Mouse (Mus musculus) liver (tissue): ENCODE results near the gene Zfp687.
"Not testable (repeated sequence)": the region's sequence is repeated elsewhere in the genome, so short reads cannot be mapped to it uniquely, and the experiment has no call there.

ENCODE experiments used
- DNase-seq: peaks from one replicate; pipeline ENCODE4 v3.0.0-alpha.2; 2020; ENCODE audit warnings: mixed read lengths

The Zfp687 gene

DNA sequence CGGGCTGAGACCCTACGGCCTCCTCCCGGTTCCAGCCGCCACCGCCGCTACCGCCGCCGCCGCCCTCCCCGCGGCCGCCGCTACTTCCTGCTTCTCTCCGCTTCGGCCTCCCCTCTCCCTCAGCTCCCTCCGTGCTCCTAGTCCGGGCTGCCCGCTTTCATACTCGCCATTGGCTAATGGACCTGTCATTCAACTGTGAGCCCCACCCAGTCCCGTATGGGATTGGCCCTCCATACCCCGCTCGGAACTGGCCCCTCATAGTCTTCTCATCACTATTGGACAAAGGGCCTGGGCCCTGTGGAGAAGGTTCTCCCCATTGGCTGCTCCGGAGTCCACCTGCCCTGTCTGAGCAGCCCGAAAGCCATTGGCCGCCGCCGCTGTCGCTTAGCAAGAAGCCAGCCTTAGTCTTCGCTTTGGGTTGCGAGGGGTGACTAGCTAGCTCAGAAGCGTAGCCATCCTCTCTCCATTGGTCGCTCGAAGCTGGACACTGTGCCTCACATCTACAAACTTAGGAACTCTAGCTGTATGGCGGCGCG is at the start of gene Zfp687:
Zfp687 (minus strand) TSS at position 112 of the 536 bp plus-strand sequence.
- peak; percentile 98 for DNase-seq

DNA sequence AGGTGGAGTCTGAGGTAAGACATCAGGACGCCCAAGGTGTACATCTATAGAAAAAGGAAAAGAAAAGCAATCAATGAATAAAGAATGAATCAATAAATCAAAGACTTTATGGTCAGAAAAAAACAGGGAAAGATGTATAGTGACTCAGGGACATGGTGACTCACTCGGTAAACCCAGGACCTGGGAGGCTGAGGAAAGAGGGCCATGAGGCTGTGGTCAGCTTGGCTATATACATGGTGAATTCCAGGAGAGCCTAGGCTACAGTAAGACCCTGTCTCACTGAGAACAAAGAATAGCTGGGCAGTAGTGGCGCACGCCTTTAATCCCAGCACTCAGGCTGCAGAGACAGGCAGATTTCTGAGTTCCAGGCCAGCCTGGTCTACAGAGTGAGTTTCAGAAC is 48.5 kb upstream of the Zfp687 start:
- no peak for DNase-seq

DNA sequence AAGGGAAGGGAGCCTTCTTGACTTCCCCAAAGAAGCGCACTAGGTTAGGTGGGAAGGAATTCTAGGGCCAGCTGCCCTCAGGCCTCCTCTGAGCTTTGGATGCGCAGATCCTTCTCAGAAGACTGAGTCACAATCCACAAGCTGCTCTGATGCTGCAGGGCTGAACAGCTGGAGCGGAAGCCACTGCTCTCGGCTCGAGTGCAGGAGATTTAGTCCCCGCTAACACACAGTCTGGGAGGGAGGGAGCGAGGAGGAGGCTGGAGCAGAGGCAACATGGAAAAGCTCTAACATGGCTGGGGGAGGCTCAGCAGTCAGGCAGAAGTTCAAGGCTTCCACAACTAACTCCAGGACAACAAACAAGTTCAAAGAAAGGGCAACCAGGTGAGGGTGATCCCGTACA is 42.8 kb upstream of the Zfp687 start:
- no peak for DNase-seq

DNA sequence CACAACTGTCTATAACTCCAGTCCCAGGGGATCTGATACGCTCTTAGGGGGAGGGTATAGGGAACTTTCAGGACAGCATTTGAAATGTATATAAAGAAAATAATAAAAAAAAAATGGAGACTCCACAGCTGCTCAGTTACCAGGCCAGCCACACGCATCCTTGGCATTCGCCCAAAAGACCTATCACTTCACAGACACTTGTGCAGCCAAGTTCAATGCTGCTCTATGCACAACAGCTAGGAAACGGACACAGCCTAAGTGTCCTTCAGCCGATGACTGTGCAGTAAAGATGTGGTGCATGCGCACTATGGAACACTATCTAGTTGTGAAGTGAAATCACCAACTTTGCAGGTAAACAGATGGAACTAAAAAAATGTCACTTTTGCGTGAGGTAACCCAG is 41.0 kb upstream of the Zfp687 start:
- peak; percentile 24 for DNase-seq

DNA sequence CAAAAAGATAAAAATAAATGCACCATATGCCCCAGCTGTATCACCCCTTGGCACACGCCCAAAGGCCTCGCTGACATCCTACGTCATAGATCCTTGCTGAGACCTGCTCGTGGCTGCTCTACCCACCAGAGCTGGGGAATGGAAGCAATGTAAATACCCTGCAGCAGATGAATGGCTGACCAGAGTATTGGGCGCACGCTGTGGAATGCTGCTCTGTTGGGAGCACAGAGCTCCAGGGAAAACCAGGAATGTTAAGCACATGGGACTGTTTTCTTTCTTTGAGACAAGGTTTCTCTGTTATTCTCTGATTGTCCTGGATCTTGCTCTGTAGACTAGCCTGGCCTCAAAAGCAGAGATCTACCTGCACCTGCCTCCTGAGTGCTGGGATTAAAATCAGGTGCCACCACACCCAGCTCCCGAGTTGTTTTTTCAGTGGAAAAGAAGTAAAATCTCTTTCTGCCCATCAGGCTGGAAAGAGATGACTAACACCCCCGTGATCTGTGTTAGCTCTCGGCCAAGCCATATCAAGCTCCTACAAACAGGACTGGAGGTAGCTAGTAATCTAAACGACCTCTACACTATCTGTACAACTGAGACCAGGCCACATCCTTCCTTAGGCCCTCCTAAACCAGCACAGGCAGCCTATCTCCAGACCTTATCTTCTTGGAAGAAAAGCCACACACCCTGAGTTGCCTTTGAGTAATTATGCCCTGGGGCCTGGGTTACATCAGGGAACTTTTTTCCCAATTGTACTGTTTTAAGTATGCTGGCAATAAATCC is 39.4 kb upstream of the Zfp687 start:
- peak; percentile 69 for DNase-seq

DNA sequence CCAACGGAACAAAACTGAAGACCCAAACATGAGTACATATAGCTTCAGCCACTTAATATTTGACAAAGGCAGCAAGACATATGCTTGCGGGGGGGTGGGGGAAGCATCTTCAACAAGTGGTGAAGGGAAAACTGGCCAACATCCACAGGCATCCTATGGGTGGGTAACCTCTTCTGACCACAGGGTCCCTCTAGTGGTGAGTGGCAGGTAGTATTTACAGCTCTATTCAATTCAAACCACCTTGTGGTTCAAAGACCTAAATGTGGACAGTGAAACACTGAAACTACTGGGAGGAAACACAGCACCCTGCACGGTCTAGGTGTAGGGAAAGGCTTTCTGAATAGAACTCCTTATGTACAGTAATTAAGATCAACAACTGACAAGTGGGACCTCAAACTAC is 38.5 kb upstream of the Zfp687 start:
- peak; percentile 48 for DNase-seq

DNA sequence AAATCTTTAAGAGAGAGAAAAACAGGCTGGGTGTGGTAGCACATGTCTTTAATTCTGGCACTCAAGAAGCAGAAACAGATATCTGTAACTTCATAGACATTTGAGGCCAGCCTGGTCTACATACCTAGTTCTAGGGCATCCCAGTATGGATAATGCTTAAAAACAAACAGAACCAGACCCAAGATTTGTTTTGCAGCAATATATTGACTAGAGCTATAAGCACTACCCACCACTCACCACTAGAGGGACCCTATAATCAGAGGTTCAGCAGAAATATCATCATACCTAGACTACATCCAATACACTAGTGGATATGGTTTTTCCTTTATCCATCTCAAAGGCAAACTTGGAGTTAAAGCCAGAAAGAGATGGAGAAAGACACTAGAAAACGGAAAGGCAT is 37.7 kb upstream of the Zfp687 start:
- peak; percentile 46 for DNase-seq

DNA sequence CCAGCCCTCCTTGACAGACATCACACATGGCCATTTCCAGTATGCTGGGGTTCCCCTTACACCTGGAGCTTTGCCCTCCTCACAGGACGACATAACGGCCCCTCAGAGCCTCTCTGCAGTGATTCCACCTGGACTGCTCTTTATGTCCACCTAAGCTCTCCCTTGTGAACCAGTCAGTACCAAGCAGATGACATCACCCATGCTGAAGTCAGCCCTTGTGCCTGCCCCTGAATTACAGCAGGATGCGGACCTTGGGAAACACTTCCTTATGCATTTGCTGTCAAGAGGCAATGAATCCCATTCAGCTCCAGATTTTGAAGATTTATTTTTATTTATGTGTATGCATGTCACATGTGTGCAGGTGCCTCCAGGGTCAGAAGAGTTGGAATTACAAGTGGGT is 32.7 kb upstream of the Zfp687 start:
- no peak for DNase-seq

DNA sequence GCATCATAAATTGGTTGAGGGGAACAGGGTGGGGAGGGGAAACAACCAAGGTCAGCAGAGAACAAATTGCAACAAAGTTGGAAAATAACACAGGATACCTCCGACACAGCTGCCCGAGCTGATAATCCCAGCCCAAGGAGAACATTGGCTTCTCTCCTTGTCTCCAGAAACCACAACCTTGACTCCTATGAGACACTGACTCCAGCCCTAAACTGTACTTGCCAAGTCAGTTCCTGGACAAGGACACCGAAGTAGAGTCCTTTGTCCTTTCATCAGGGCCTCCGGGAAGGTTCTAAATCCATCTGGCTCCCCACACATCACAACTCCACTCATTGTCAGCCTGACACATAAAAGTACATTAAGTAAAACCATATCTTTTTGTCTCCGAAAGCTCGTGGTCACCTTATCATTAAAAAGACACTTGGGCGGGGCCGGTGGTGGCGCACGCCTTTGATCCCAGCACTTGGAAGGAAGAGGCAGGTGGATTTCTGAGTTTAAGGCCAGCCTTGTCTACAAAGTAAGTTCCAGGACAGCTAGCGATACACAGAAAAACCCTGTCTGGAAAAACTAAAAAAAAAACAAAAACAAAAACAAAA is 31.3 kb upstream of the Zfp687 start:
- DNase-seq = peak; percentile 79

DNA sequence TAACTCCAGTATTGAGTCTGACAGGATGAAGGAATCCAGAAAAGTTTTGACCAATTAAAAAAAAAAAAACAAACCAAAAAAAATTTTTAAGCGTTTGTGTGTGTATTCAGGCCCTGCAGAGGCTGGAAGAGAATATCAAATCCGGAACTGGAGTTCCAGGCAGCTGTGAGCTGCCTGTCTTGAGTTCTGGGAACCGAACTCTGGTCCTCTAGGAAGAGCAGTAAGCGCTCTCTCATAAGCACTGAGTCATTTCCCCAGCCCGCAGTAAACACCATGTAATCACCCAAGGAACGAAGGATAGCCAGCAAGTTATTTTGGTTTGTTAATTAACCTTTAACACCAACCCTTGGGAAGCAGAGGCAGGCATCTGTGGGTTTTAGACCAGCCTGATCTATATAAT is 28.0 kb upstream of the Zfp687 start:
- no peak for DNase-seq

DNA sequence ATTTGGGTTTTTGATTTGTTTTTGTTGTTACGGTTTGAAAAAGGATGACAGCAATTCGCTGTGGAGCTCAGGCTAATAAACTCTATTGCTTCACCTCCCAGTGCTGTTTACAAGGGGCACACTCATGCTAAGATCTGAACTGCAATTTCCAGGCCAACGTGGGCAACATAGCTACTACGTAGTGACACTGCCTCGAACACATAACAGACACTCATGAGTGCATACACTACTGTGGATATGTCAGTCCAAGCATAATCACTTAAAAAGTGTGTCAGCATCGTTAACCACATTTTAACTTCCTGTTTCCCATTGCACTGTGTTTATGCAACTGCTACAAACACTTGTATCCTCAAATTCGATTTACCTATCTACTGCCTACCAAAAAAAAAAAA is 27.6 kb upstream of the Zfp687 start:
- DNase-seq = no peak

DNA sequence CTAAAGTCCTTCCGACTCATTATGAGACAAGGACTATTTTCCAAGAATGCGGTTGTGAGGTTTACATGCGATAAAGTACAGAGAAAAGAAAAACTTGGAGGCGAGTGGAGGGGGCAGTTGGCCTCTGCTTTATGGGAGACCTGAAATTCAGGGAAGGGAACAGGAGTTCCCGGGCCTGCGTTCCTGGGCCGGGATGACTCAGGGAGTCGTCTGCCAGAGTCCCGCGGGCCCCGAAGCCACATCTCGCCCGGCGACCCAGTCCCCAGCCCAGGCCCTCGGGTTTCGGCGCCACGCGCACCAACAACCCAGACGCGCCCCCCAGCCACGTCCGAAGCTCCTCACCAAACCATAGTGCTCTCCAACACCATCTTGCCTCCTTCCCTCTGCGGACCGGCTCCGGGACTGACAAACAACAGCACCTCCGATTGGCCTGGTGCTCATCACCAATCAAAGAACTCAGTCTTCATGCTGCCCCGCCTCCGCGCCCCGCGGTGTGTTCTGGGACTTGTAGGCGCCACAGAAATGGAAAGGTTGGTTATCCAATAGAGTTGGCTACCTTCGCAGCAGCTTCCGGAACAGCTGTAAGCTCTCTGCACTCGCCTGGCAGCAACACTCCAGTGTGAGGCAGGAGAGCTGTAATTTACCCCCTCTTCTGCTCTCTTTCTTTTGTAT is 27.1 kb upstream of the Zfp687 start, which contains the start of gene Psmd4:
Psmd4 (minus strand) TSS at position 449 of the 672 bp plus-strand sequence.
- DNase-seq = peak; percentile 98

DNA sequence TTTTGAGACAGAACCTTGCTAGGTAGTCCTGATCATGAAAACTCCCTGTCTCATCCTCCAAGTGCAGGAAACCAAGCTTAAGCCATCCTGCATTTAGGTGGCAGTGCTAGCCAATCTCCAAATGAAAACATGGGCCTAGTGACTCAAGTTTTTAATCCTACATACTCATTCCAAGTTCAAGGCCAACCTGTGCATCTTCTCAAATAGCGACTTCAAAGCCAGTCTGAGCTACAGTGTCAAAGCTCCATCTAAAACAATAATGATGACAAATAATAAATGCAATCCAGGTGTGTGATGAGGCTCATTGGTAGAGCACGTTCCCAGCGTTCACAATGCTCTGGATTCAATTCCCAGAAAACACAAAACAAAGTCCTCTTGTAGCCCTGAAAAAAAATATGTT is 26.4 kb upstream of the Zfp687 start:
- no peak for DNase-seq

DNA sequence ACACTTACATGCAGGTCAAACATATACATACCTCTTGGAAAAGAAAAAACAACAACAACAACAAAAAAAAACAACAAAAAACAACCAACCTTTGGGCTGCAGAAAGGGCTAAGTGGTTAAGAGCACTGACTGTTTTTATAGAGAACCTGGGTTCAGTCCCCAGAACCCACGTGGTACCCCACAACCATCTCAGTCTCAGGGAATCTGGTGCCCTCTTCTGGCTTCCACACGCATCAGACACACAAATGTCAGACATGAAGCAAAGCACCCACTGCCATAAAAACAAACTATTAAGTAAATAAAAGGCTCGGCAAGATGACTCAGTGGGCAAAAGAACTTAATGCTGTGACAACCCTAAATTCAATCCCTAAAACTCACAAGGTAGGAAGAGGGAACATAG is 14.7 kb upstream of the Zfp687 start:
- DNase-seq = no peak

DNA sequence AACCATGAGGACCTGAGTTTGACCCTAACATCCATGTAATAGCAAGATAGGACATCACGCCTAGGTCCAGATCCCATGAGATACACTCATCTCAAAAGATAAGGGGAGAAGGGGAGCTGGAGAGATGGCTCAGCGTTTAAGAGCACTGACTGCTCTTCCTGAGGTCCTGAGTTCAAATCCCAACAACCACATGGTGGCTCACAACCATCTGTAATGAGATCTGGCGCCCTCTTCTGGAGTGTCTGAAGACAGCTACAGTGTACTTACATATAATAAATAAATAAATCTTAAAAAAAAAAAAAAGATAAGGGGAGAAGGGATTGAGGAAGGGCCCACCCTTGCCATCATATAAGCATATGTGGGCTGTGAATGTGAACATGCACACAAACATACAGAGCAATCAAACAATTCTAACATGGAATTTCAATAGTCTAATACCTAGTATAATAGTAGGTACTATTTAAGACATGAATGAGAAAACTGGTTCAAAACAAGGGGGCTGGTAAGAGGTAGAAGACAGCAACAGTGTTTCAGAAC is 14.1 kb upstream of the Zfp687 start:
- not testable (repeated sequence) for DNase-seq

DNA sequence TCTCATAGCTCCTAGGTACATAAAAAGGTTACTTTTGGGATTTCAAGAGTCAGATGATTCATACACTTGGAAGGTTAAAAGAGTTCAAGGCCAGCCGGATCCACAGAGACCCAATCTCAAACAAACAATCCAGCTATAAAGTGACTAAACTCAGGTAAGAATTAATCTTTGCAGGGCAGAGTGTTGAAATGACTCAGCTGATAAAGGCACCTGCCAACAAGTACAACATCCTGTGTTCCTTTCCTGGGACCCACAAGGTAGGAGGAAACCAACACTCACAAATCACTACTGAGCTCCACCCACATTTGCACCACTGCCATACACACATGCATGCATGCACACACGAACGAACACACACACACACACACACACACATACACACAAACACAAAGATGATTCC is 13.4 kb upstream of the Zfp687 start:
- DNase-seq = no peak

DNA sequence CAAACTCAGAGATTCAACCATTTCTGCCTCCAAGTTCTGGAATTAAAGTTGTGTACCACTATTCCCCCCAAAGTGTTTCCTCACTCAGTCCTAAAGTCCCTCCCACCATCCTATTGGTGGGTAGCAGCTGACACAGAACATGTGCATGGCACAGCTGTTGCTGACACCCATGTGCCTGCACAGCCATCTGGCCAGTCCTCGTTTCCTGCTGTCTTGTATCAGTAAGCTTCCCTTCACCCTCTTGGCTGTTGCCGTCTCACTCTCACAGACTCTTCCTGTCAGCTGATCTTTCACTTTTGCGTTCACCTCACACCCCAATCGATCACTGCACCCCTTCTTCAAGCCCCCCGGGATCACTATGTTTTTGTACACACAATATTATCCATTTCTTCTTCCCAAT is 12.5 kb upstream of the Zfp687 start:
- DNase-seq = no peak

DNA sequence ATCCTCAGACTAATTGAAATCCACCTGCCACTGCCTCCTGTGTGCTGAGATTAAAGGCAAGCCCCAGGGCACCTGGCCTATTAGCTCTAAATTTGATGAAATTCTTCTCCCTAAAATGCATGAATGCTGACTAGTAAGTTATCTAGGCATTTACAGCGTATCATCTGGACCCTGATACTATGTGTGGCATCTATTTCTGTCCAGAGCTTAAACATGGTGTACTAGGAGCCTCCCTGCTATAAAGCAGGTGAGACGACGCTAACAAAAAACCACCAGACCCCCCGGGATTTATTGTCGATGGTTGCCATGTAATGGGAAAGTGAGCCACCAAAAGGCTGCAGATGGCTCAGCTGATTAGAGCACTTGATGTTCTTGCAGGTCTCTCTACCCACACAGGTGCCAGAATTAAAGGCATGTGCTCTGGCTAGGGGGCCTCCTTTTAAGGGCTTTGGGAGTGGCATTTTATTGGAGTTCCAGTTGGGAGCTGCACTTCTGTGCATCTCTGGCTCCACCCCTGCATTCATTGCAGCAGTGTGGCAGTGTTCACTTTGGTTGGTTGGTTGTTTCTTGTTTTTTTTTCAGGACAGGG is 11.9 kb upstream of the Zfp687 start:
- DNase-seq = no peak

DNA sequence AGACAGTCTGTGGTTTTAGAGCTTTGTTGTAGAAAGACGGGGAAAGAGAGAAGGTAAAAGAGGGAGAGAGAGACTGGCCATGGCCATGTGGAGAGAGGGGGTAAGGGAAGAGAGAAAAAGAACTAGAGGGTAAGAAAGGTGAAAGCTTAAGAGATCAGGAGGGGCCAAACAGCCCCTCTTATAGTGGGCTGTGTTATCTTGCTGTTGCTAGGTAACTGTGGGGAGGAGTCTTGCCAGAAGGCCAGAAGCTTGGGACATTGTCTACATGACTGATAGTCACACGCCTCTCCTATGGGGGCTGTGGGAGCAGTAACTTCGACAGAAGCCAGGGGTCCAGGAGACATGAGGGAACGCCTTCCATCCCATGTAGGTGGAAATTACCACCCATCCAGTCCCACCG is 10.0 kb upstream of the Zfp687 start:
- no peak for DNase-seq

DNA sequence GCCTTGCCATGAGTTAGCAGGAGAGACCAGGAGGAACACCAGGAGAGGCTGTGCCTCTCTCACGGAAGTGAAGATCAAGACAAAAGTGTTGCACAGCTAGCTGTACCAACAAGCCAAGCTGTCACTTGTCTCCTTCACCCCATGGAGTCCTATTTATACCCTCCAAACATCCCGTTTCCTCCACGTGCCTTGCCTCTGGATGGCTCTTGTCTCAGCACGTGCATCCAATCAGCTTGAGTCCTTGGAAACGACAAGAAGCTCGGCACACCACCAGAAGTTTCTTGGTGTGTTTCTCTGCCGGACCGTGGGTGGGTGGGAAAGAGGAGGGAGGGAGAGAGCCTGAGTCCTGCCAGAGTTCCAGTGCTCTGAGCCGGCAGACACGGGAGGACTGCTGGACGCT is 9.3 kb upstream of the Zfp687 start:
- DNase-seq = no peak

DNA sequence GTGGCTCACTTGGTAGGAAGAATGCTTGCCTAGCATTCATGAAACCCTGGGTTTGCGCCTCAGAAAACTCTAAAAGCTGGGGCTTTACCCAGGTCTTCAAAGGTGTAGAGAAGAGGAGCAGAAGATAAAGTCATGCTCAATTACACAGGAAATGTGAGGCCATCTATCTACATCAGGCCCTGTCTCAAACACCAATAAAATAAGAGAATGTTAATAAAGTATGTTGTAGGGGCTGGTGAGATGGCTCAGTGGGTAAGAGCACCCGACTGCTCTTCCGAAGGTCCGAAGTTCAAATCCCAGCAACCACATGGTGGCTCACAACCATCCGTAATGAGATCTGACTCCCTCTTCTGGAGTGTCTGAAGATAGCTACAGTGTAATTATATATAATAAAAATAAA is 5.7 kb upstream of the Zfp687 start:
- not testable (repeated sequence) for DNase-seq

DNA sequence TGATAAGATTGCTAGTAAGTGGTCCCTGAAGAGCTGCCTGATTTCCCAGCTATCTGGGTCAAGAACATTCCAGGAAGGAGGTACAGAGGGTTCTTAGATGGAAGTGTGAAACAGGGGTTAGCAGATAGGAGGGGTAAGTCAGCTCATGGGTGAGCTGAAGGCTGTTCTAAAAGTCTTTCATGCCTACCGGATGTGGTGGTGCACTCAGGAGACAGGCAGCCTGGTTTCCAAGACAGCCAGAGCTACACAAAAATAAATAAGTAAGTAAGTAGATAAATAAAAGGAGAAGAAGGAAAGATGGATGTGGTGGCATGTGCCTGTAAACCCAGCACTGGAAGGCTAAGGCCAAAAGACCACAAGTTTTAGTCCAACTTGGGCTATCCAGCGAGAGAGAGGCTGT is 3.5 kb upstream of the Zfp687 start:
- no peak for DNase-seq

DNA sequence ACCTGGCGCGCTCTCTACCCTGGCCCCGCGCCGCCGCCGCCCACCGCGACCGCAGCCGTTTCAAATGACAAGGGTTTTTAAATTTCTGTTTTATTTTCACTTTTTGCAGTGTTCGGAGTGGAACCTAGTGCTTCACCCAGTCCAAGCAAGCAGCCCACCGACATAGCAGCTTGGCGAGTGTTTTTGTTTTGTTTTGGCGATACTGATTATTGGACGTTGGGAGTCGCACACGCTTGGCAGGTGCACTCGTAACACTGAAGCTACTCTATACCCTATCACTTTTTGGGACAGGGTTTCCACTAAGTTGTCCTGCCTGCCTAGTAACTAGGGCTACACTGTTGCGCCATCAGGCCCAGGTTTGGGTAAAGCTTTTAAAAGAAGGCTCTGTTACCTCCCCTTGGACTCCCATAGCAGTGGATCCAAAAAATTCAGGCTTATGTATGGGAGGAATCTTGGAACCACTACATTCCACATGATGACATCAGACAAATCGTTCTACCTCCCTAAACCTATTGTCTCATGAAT is 1.3 kb upstream of the Zfp687 start:
- no peak for DNase-seq
